Comparison of ENCODE assay signal across 7 mouse cellular contexts in genomic region chr13:31821050-31821449, GRCm38 (mm10). TPM values are rescaled to one million over a fixed set of nuclear protein-coding genes. Genes with fewer than 3 reads are reported as not detected.
DNase-seq lines count a peak whose midpoint lies in the region; ATAC-seq and TF ChIP-seq lines count a peak whose summit lies in the region.

No protein-coding gene starts in this region.

- ATAC-seq in lung, postnatal 0 days: no peak
- ATAC-seq in heart, postnatal 0 days (ENCODE audit: insufficient read depth, low read depth): peak; percentile 78
- no peak for ATAC-seq in liver, embryonic 15.5 days (ENCODE audit: insufficient read depth)

- no peak overlapping the region for H3K9ac ChIP-seq in lung, postnatal 0 days (replicated peaks; ENCODE audit: low read depth)
- H3K9ac ChIP-seq in heart, postnatal 0 days (replicated peaks; ENCODE audit: low read depth, low read length): peak overlapping the region; percentile 49
- no peak overlapping the region for H3K9ac ChIP-seq in liver, embryonic 15.5 days

- peaks cover 24% of the 10 kb centered on the region for H3K27me3 ChIP-seq in lung, postnatal 0 days (replicated peaks; ENCODE audit: insufficient read depth, low read length)
- H3K27me3 ChIP-seq in heart, postnatal 0 days (ENCODE audit: control insufficient read depth, insufficient read depth, low read length): 0 out of 2 replicates have a peak, but pooled peaks cover 4% of the 10 kb centered on the region
- H3K27me3 ChIP-seq in liver, embryonic 15.5 days: peaks cover 45% of the 10 kb centered on the region

- no peak for TF ChIP-seq POLR2A in lung, adult 2 months (IDR thresholded peaks at IDR 0.05; ENCODE audit: borderline replicate concordance, extremely low read depth, low read depth, low read length)

- H3K4me3 ChIP-seq in lung, postnatal 0 days (ENCODE audit: low read depth, low read length): peak overlapping the region; percentile 28; the same call in 1 of the 2 replicates
- H3K4me3 ChIP-seq in lung, adult 2 months (replicated peaks; ENCODE audit: extremely low read depth, low read depth, low read length): no peak overlapping the region
- H3K4me3 ChIP-seq in heart, postnatal 0 days (ENCODE audit: low read depth, low read length): peak overlapping the region; percentile 49
- no peak overlapping the region for H3K4me3 ChIP-seq in liver, embryonic 15.5 days (replicated peaks)

- no peak for TF ChIP-seq EP300 in lung, postnatal 0 days (IDR thresholded peaks at IDR 0.05)
- no peak for TF ChIP-seq EP300 in heart, postnatal 0 days (IDR thresholded peaks at IDR 0.05; ENCODE audit: low read depth)

- H3K4me2 ChIP-seq in lung, postnatal 0 days (replicated peaks; ENCODE audit: low read depth, low read length): peak overlapping the region; percentile 55
- peak overlapping the region; percentile 87 for H3K4me2 ChIP-seq in heart, postnatal 0 days (ENCODE audit: low read depth, low read length)
- H3K4me2 ChIP-seq in liver, embryonic 15.5 days: peak overlapping the region; percentile 48

- H3K9me3 ChIP-seq in lung, postnatal 0 days (ENCODE audit: low read length): no peaks in the 10 kb centered on the region
- no peaks in the 10 kb centered on the region for H3K9me3 ChIP-seq in heart, postnatal 0 days (replicated peaks; ENCODE audit: control insufficient read depth, low read length)
- H3K9me3 ChIP-seq in liver, embryonic 15.5 days (replicated peaks): no peaks in the 10 kb centered on the region

- no peak for DNase-seq in lung, postnatal 0 days (ENCODE audit: low spot score)
- no peak for DNase-seq in lung, adult 2 months
- no peak for DNase-seq in heart, postnatal 0 days (ENCODE audit: low spot score)
- no peak for DNase-seq in cerebellum, adult 9-10 months
- DNase-seq in cerebellum, adult 18-20 months: no peak
- no peak for DNase-seq in left cerebral cortex, postnatal 10 days (ENCODE audit: extremely low spot score in 1 of 2, low spot score in 2 of 2)

- H3K4me1 ChIP-seq in lung, postnatal 0 days (ENCODE audit: insufficient read depth, low read depth, low read length): no peaks in the 10 kb centered on the region
- H3K4me1 ChIP-seq in lung, adult 2 months (ENCODE audit: control insufficient read depth, insufficient read depth, low read length): no peaks in the 10 kb centered on the region
- peaks cover 11% of the 10 kb centered on the region for H3K4me1 ChIP-seq in heart, postnatal 0 days (ENCODE audit: control insufficient read depth, insufficient read depth)
- no peaks in the 10 kb centered on the region for H3K4me1 ChIP-seq in liver, embryonic 15.5 days (replicated peaks)

- no peak overlapping the region for H3K27ac ChIP-seq in lung, postnatal 0 days (ENCODE audit: low read length)
- H3K27ac ChIP-seq in heart, postnatal 0 days (ENCODE audit: low read depth): peak overlapping the region; percentile 60
- no peak overlapping the region for H3K27ac ChIP-seq in liver, embryonic 15.5 days (replicated peaks)

- no peaks in the 10 kb centered on the region for H3K36me3 ChIP-seq in lung, postnatal 0 days (ENCODE audit: insufficient read depth, low read length)
- H3K36me3 ChIP-seq in heart, postnatal 0 days (replicated peaks; ENCODE audit: control insufficient read depth, insufficient read depth, low read length): no peaks in the 10 kb centered on the region
- no peaks in the 10 kb centered on the region for H3K36me3 ChIP-seq in liver, embryonic 15.5 days (replicated peaks)

- 33% methylated on average over 6 of the region's 6 CpGs for WGBS in lung, postnatal 0 days
- WGBS in lung, adult 2 months: 71% methylated on average over 6 of the region's 6 CpGs
- 5% methylated on average over 6 of the region's 6 CpGs for WGBS in heart, postnatal 0 days
- WGBS in liver, embryonic 15.5 days (ENCODE audit: insufficient replicate concordance): 27% methylated on average over 6 of the region's 6 CpGs

- no peak for TF ChIP-seq CTCF in lung, postnatal 0 days (IDR thresholded peaks at IDR 0.05)
- no peak for TF ChIP-seq CTCF in lung, adult 2 months (IDR thresholded peaks at IDR 0.05; ENCODE audit: insufficient read depth, low read length)
- TF ChIP-seq CTCF in heart, postnatal 0 days (IDR thresholded peaks at IDR 0.05; ENCODE audit: low read depth): no peak

- intact Hi-C loops in left cerebral cortex, postnatal 10 days (cut with DNase I): no loop called here

RNA-seq across cellular contexts. Expression of gene Foxc1, which starts 14.6 kb away (rescaled TPM):
- polyA plus RNA-seq in lung, postnatal 0 days (2015; fragmentation: Nextera tagmentation; extraction: Ambion mirVana): 0.37 and 0.43 TPM in 2 replicates
- polyA plus RNA-seq in lung, adult 2 months (2012; rRNA removed): 1.4 and 1.9 TPM in 2 replicates
- total RNA-seq in heart, postnatal 0 days (2014; rRNA removed; ENCODE audit: low replicate concordance): 20.0 and 22.6 TPM in 2 replicates
- 1.5 and 1.6 TPM in 2 replicates for polyA plus RNA-seq in heart, postnatal 0 days (2015; fragmentation: Nextera tagmentation; extraction: Ambion mirVana)
- polyA plus RNA-seq in liver, embryonic 15.5 days (2015; fragmentation: Nextera tagmentation; extraction: Ambion mirVana): 0.01 TPM in 1 of 2 replicates, not detected in the other
- total RNA-seq in left cerebral cortex, postnatal 10 days (2021): 1 to 10 TPM; 5.5 to 6.7 TPM

Comparison
In these comparisons a context has a peak if more than half of its experiments do, and no peak if none do; other contexts are left out.
1. H3K4me3 ChIP-seq: peak in lung, postnatal 0 days (single experiment) and heart, postnatal 0 days (single experiment); none in lung, adult 2 months (single experiment) and liver, embryonic 15.5 days (single experiment).
2. Peak in every context shown above with its lines, with median percentiles within 50 percentile points of each other: H3K4me2 ChIP-seq.